Mouse (Mus musculus) heart, embryonic 11.5 days (tissue): ENCODE results near the gene Gpx3. TPM values are rescaled to one million over a fixed set of nuclear protein-coding genes. Genes with fewer than 3 reads are reported as not detected.
"Not testable (repeated sequence)": the region's sequence is repeated elsewhere in the genome, so short reads cannot be mapped to it uniquely, and the experiment has no call there.

ENCODE experiments used
- ATAC-seq: fragments of 200-750 bp; cut with Nextera tagmentation; replicated peaks from 2 replicates; pipeline ENCODE4 v1.8.0; 2017; ENCODE audit warnings: moderate library complexity; ENCODE audit not compliant: insufficient number of reproducible peaks, low FRiP score, low TSS enrichment
- H3K27ac ChIP-seq: fragments of 300-500 bp; sonication (generic); 2 replicates; pipeline ENCODE4 v1.5.1; 2014; ENCODE audit warnings: mild to moderate bottlenecking, low read depth, low read length
- H3K27me3 ChIP-seq: fragments of 300-500 bp; sonication (generic); 2 replicates; pipeline ENCODE4 v1.6.1; 2014; ENCODE audit warnings: mild to moderate bottlenecking, low read length, mixed read lengths; ENCODE audit not compliant: control insufficient read depth, insufficient read depth
- H3K36me3 ChIP-seq: fragments of 300-500 bp; sonication (generic); 2 replicates; pipeline ENCODE4 v1.6.1; 2014; ENCODE audit warnings: mild to moderate bottlenecking, low read length, moderate library complexity, mixed read lengths; ENCODE audit not compliant: control insufficient read depth, insufficient read depth
- H3K4me1 ChIP-seq: fragments of 300-500 bp; sonication (generic); 2 replicates; pipeline ENCODE4 v1.6.1; 2014; ENCODE audit warnings: low read length; ENCODE audit not compliant: control insufficient read depth, insufficient read depth
- H3K4me2 ChIP-seq: fragments of 300-500 bp; sonication (generic); 2 replicates; pipeline ENCODE4 v1.6.1; 2014; ENCODE audit warnings: mild to moderate bottlenecking, moderate library complexity
- H3K4me3 ChIP-seq: fragments of 300-500 bp; sonication (generic); 2 replicates; pipeline ENCODE4 v1.5.1; 2014; ENCODE audit warnings: low read depth, low read length
- H3K9ac ChIP-seq: fragments of 300-500 bp; sonication (generic); 2 replicates; pipeline ENCODE4 v1.6.1; 2014; ENCODE audit warnings: mild to moderate bottlenecking, low read depth, low read length, moderate library complexity
- H3K9me3 ChIP-seq: fragments of 300-500 bp; sonication (generic); replicated peaks from 2 replicates; pipeline ENCODE4 v1.6.1; 2016; ENCODE audit warnings: low read length; ENCODE audit not compliant: control insufficient read depth
- WGBS: fragments of 180-500 bp; shearing (Covaris S2); extraction: QIAGEN DNeasy Blood & Tissue Kit; methylation state at CpG from one replicate; pipeline ENCODE4 v1.1.7; 2014; ENCODE audit not compliant: insufficient replicate concordance; 5-methylcytosine and 5-hydroxymethylcytosine counted together
- polyA plus RNA-seq: library from polyadenylated mRNA; unstranded; fragments of >200 nt; fragmentation: Nextera tagmentation; extraction: Ambion mirVana; gene quantifications from 2 replicates; pipeline ENCODE4 v1.2.1, GENCODE M21; 2014

The Gpx3 gene
- 1,579 and 1,713 TPM in 2 replicates for polyA plus RNA-seq

GRCm38 (mm10) chr11:54902333-54903323 lies at the start of gene Gpx3:
Gene Gpx3, plus strand, starts transcription at chr11:54902453.
- H3K36me3 ChIP-seq = 0 out of 2 replicates have a peak, but pooled peaks cover 3% of the 10 kb centered on the region
- peak; percentile 78 for ATAC-seq
- WGBS = 12% methylated on average over 45 of the region's 45 CpGs
- peaks cover 31% of the 10 kb centered on the region for H3K4me1 ChIP-seq
- H3K9ac ChIP-seq = peak within 1 kb of the TSS; percentile 83
- H3K27ac ChIP-seq = peak within 1 kb of the TSS; percentile 74
- peak within 1 kb of the TSS; percentile 84 for H3K4me2 ChIP-seq
- no peaks in the 10 kb centered on the region for H3K27me3 ChIP-seq
- no peaks in the 10 kb centered on the region for H3K9me3 ChIP-seq
- H3K4me3 ChIP-seq = peak within 1 kb of the TSS; percentile 65

- not testable (repeated sequence) for H3K4me1 ChIP-seq, H3K4me3 ChIP-seq, H3K27me3 ChIP-seq, H3K9ac ChIP-seq, H3K36me3 ChIP-seq, ATAC-seq, H3K4me2 ChIP-seq, H3K27ac ChIP-seq, H3K9me3 ChIP-seq
- over 99% methylated on average over 11 of the region's 12 CpGs for WGBS
Observed at GRCm38 (mm10) chr11:54858880-54859279, 43.4 kb upstream of the Gpx3 start.

GRCm38 (mm10) chr11:54859322-54860165 lies 42.7 kb upstream of the Gpx3 start:
- Histone ChIP-seq H3K36me3 (no peaks in the 10 kb centered on the region), H3K4me2 (peak overlapping the region; percentile 84), H3K4me3 (peak overlapping the region; percentile 76), H3K9me3 (no peaks in the 10 kb centered on the region), H3K27me3 (no peaks in the 10 kb centered on the region), H3K4me1 (peaks cover 2% of the 10 kb centered on the region; the same call in 1 of the 2 replicates), H3K27ac (no peak overlapping the region), H3K9ac (peak overlapping the region; percentile 81)
- no peak for ATAC-seq
- 28% methylated on average over 11 of the region's 11 CpGs for WGBS

- H3K9ac ChIP-seq = peak within 1 kb of the TSS; percentile 81
- H3K27ac ChIP-seq = peak within 1 kb of the TSS; percentile 95
- under 1% methylated on average over 42 of the region's 42 CpGs for WGBS
- H3K4me2 ChIP-seq = peak within 1 kb of the TSS; percentile 84
- ATAC-seq = peak; percentile 94
- peak within 1 kb of the TSS; percentile 76 for H3K4me3 ChIP-seq
- H3K4me1 ChIP-seq = peaks cover 2% of the 10 kb centered on the region; the same call in 1 of the 2 replicates
- H3K36me3 ChIP-seq = no peaks in the 10 kb centered on the region
- H3K9me3 ChIP-seq = no peaks in the 10 kb centered on the region
- H3K27me3 ChIP-seq = no peaks in the 10 kb centered on the region
Observed at GRCm38 (mm10) chr11:54860256-54861038, 41.8 kb upstream of the Gpx3 start, which contains the start of gene Lyrm7. Gene Lyrm7, minus strand, starts transcription at chr11:54860916.

GRCm38 (mm10) chr11:54861471-54862420 lies 40.5 kb upstream of the Gpx3 start:
- no peak for ATAC-seq
- Histone ChIP-seq H3K9ac (no peak overlapping the region), H3K4me2 (peak overlapping the region; percentile 84), H3K4me3 (peak overlapping the region; percentile 76), H3K9me3 (no peaks in the 10 kb centered on the region), H3K27ac (peak overlapping the region; percentile 95), H3K4me1 (peaks cover 2% of the 10 kb centered on the region; the same call in 1 of the 2 replicates), H3K27me3 (no peaks in the 10 kb centered on the region), H3K36me3 (no peaks in the 10 kb centered on the region)
- 88% methylated on average over 5 of the region's 5 CpGs for WGBS

- Histone ChIP-seq H3K4me2 (no peak overlapping the region), H3K36me3 (no peaks in the 10 kb centered on the region), H3K27me3 (no peaks in the 10 kb centered on the region), H3K9ac (no peak overlapping the region), H3K4me1 (peaks cover 6% of the 10 kb centered on the region), H3K4me3 (no peak overlapping the region), H3K27ac (no peak overlapping the region), H3K9me3 (no peaks in the 10 kb centered on the region)
- 46% methylated on average over 10 of the region's 10 CpGs for WGBS
- no peak for ATAC-seq
Observed at GRCm38 (mm10) chr11:54862621-54863520, 39.4 kb upstream of the Gpx3 start.
